Mouse (Mus musculus): ENCODE measurements around the gene Prex1. TPM values are rescaled to one million over a fixed set of nuclear protein-coding genes. Genes with fewer than 3 reads are reported as not detected.

Gene Prex1
- polyA plus RNA-seq, 1 experiment from 2014 or later = 16.1 TPM

DNA sequence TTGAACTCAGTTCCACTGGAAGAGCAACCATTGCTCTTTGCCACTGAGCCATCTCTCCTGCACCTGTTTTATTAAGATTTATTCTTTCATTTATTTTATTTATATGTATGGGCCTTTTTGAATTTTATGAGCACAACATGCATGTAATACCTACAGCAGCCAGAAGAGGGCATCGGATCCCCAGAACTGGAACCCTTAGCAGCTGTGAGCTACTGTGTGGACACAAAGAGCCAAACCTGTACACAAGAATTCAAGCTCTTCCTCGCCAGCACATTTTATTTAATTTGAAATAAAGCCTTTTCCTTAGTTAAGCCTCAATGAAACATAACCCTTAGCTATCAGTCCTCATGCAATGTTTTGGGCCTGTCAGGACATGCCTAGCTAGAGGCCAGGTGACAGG lies 158.1 kb downstream of the Prex1 start:
- H3K36me3 ChIP-seq (ENCODE audit: control insufficient read depth, insufficient read depth) = no peaks in the 10 kb centered on the region
- WGBS (ENCODE audit: insufficient replicate concordance) = 32% methylated on average over 2 of the region's 2 CpGs
- H3K27me3 ChIP-seq (ENCODE audit: control insufficient read depth, insufficient read depth, low read depth, low read length) = no peaks in the 10 kb centered on the region
- ATAC-seq (ENCODE audit: low read depth) = no peak
- H3K9me3 ChIP-seq (replicated peaks; ENCODE audit: control insufficient read depth, low read length) = no peaks in the 10 kb centered on the region
- H3K4me1 ChIP-seq (ENCODE audit: control insufficient read depth, low read depth, low read length) = no peaks in the 10 kb centered on the region; the same call in 1 of the 2 replicates
- H3K4me3 ChIP-seq (ENCODE audit: low read depth, low read length) = no peak overlapping the region
- no peak overlapping the region for H3K9ac ChIP-seq (ENCODE audit: low read depth, low read length)
- no peak overlapping the region for H3K4me2 ChIP-seq (ENCODE audit: low read depth, low read length)
- H3K27ac ChIP-seq (ENCODE audit: low read length) = no peak overlapping the region

DNA sequence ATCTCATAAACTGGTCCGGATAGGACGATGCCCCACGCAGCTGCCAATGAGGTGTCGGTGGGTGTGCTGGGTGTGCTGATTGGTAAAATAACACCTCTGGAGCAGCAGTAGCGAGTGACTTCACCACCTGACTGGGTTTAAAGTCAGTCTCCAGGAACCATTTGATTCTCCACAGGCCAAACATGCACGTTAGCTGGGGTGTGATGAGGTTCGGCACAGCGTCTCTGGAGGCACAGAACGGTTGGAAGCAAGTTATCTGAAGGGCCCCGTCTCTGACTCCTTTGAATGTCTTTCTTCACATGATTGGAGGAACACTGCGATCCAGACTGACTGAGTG lies 159.5 kb downstream of the Prex1 start:
- Histone ChIP-seq H3K27ac (ENCODE audit: low read length) (no peak overlapping the region), H3K4me3 (ENCODE audit: low read depth, low read length) (no peak overlapping the region; the same call in 1 of the 2 replicates), H3K9ac (ENCODE audit: low read depth, low read length) (no peak overlapping the region), H3K9me3 (replicated peaks; ENCODE audit: control insufficient read depth, low read length) (no peaks in the 10 kb centered on the region), H3K4me2 (ENCODE audit: low read depth, low read length) (no peak overlapping the region), H3K27me3 (ENCODE audit: control insufficient read depth, insufficient read depth, low read depth, low read length) (no peaks in the 10 kb centered on the region), H3K36me3 (ENCODE audit: control insufficient read depth, insufficient read depth) (no peaks in the 10 kb centered on the region), H3K4me1 (ENCODE audit: control insufficient read depth, low read depth, low read length) (no peaks in the 10 kb centered on the region; the same call in 1 of the 2 replicates)
- 75% methylated on average over 11 of the region's 11 CpGs for WGBS (ENCODE audit: insufficient replicate concordance)
- 0 out of 2 replicates have a peak, but pooled peaks have one; percentile 17 for ATAC-seq (ENCODE audit: low read depth)

DNA sequence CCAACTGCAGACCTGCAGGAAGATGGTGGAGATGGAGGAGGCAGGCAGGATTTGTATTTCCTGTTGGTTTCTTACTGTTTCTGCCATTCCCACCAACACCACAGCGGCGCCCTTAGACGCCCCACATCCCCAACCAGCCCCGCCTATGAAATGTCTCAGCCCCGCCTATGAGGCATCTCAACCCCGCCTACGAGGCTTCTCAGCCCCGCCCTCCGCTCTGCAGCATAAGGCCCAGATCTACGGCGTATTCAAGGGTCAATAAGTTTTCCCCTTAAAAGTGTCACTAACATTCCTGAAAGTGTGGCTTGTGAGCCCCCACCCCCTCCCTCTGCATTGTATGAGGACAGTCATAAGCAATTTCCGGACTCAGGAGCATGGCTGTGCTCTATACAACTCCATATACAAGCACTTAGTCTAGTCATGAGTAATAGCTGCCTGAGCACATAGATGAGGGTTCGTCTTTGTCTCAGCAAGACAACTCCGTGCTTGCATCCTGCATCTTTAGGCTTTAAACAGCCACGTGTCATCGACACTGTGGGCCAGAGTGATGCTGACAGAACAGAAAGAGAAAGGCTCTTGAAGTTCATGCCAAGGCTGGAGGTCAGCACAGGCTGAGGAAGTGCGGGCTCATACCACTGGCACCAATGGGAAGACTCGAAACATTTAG lies 160.0 kb downstream of the Prex1 start:
- no peak overlapping the region for H3K27ac ChIP-seq (ENCODE audit: low read length)
- peak; percentile 69 for ATAC-seq (ENCODE audit: low read depth)
- H3K4me3 ChIP-seq (ENCODE audit: low read depth, low read length) = peak overlapping the region; percentile 33
- no peaks in the 10 kb centered on the region; the same call in 1 of the 2 replicates for H3K4me1 ChIP-seq (ENCODE audit: control insufficient read depth, low read depth, low read length)
- H3K36me3 ChIP-seq (ENCODE audit: control insufficient read depth, insufficient read depth) = no peaks in the 10 kb centered on the region
- WGBS (ENCODE audit: insufficient replicate concordance) = 15% methylated on average over 18 of the region's 18 CpGs
- H3K9ac ChIP-seq (ENCODE audit: low read depth, low read length) = no peak overlapping the region
- H3K9me3 ChIP-seq (replicated peaks; ENCODE audit: control insufficient read depth, low read length) = no peaks in the 10 kb centered on the region
- H3K27me3 ChIP-seq (ENCODE audit: control insufficient read depth, insufficient read depth, low read depth, low read length) = no peaks in the 10 kb centered on the region
- H3K4me2 ChIP-seq (ENCODE audit: low read depth, low read length) = peak overlapping the region; percentile 39

DNA sequence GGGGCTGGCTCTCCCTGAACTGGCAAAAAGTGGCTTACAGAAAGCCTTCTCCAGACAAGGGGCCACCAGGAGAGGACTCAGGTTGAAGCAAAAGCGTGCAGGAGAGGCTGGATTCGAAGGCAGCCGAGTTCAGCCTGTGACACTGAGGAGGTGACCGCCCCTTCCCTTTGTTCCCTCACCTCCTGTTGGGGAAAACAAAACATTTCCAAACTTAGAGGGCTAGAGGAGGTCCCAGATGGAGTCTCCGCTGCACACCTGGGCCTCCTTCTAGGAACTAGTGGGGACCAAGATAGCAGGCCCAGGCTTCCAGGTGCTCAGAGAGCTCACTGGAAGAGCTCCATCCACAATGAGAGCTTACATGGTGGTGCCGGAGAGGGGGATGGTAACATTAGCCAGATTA lies 161.0 kb downstream of the Prex1 start:
- no peak overlapping the region for H3K4me2 ChIP-seq (ENCODE audit: low read depth, low read length)
- no peaks in the 10 kb centered on the region; the same call in 1 of the 2 replicates for H3K4me1 ChIP-seq (ENCODE audit: control insufficient read depth, low read depth, low read length)
- H3K4me3 ChIP-seq (ENCODE audit: low read depth, low read length) = no peak overlapping the region
- H3K36me3 ChIP-seq (ENCODE audit: control insufficient read depth, insufficient read depth) = no peaks in the 10 kb centered on the region
- no peak overlapping the region for H3K9ac ChIP-seq (ENCODE audit: low read depth, low read length)
- H3K27ac ChIP-seq (ENCODE audit: low read length) = no peak overlapping the region
- no peaks in the 10 kb centered on the region for H3K9me3 ChIP-seq (replicated peaks; ENCODE audit: control insufficient read depth, low read length)
- H3K27me3 ChIP-seq (ENCODE audit: control insufficient read depth, insufficient read depth, low read depth, low read length) = no peaks in the 10 kb centered on the region
- ATAC-seq (ENCODE audit: low read depth) = no peak
- 56% methylated on average over 6 of the region's 6 CpGs for WGBS (ENCODE audit: insufficient replicate concordance)

DNA sequence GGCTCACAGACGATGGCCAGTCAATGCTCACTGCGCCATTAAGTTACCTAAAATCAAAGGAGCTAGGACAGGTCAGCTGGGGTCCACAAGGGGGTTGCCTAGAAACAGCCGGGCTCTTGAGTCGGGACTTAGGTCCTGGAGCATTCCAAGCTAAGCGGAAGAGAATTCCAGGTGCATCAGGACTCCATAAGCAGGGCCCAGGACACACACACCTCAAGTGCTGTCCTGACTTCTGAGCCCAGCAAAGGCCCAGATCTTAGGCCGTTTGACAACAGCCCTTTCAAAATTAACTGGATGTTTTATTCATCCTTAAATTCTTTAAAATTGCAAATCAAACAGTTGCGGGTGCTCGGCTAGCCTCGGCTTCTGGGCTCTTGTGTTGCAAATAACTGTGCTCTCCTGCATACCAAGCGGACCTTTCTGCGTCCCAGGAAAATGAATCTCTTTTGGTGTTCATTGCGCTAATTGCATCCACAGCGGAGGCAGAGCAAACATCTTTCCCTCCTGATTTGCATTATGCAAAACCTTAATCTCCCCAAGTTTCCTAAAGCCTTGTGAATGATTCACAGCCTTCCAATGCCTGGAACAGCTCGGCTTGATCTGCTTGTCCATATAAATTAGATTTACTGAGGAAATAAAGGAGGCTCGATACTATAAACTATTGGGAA lies 161.7 kb downstream of the Prex1 start:
- H3K4me2 ChIP-seq (ENCODE audit: low read depth, low read length) = no peak overlapping the region
- H3K4me1 ChIP-seq (ENCODE audit: control insufficient read depth, low read depth, low read length) = no peaks in the 10 kb centered on the region; the same call in 1 of the 2 replicates
- no peaks in the 10 kb centered on the region for H3K9me3 ChIP-seq (replicated peaks; ENCODE audit: control insufficient read depth, low read length)
- H3K4me3 ChIP-seq (ENCODE audit: low read depth, low read length) = no peak overlapping the region
- no peaks in the 10 kb centered on the region for H3K36me3 ChIP-seq (ENCODE audit: control insufficient read depth, insufficient read depth)
- no peak overlapping the region for H3K27ac ChIP-seq (ENCODE audit: low read length)
- WGBS (ENCODE audit: insufficient replicate concordance) = 71% methylated on average over 15 of the region's 15 CpGs
- no peak for ATAC-seq (ENCODE audit: low read depth)
- no peak overlapping the region for H3K9ac ChIP-seq (ENCODE audit: low read depth, low read length)
- no peaks in the 10 kb centered on the region for H3K27me3 ChIP-seq (ENCODE audit: control insufficient read depth, insufficient read depth, low read depth, low read length)

DNA sequence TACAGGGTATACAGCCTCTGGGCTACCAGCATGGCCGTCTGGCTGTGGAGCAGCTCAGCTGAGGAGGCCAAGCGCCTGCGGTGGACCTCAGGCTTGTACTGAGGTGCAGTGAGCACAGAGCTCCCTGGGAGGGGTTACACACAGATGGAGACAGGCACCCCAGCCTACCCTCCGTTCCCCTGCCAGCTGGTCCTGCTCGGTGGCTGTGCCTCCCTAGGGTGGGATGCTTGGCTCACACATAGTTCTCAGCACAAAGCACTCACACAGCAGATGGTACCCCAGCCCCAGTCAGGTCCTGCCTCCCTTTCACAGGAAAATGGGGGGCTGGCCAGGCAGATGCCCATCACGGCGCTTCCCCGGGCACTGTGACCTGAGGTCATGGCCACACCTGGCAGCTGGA lies 163.8 kb downstream of the Prex1 start:
- 65% methylated on average over 8 of the region's 8 CpGs for WGBS (ENCODE audit: insufficient replicate concordance)
- H3K4me2 ChIP-seq (ENCODE audit: low read depth, low read length) = 0 out of 2 replicates have a peak overlapping the region, but pooled peaks have one; percentile 13
- no peaks in the 10 kb centered on the region for H3K36me3 ChIP-seq (ENCODE audit: control insufficient read depth, insufficient read depth)
- no peak for ATAC-seq (ENCODE audit: low read depth)
- H3K4me1 ChIP-seq (ENCODE audit: control insufficient read depth, low read depth, low read length) = no peaks in the 10 kb centered on the region; the same call in 1 of the 2 replicates
- no peaks in the 10 kb centered on the region for H3K27me3 ChIP-seq (ENCODE audit: control insufficient read depth, insufficient read depth, low read depth, low read length)
- H3K4me3 ChIP-seq (ENCODE audit: low read depth, low read length) = no peak overlapping the region
- no peaks in the 10 kb centered on the region for H3K9me3 ChIP-seq (replicated peaks; ENCODE audit: control insufficient read depth, low read length)
- no peak overlapping the region; the same call in 1 of the 2 replicates for H3K27ac ChIP-seq (ENCODE audit: low read length)
- no peak overlapping the region for H3K9ac ChIP-seq (ENCODE audit: low read depth, low read length)

DNA sequence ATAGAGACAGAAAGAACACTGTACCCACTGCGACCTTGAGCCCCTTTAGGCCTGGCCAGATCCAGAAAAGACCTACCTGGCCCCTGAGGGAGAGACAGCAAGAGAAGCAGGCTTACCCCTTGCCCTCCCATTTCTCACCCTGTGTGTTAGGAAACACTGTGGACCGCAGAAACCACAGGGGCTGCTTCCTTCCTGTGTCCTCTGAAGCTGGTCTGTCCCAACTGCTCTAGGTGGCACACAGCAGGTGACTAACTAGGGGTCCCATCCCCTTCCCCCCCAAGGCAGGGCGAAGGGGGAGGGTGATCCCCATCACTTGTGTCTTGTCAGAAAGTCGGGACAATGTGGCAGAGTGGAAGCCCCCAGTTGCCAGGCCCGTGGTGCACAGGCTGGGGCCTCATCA lies 164.6 kb downstream of the Prex1 start:
- peak; percentile 45; the same call in 1 of the 2 replicates for ATAC-seq (ENCODE audit: low read depth)
- Histone ChIP-seq H3K36me3 (ENCODE audit: control insufficient read depth, insufficient read depth) (no peaks in the 10 kb centered on the region), H3K27ac (ENCODE audit: low read length) (no peak overlapping the region; the same call in 1 of the 2 replicates), H3K9me3 (replicated peaks; ENCODE audit: control insufficient read depth, low read length) (no peaks in the 10 kb centered on the region), H3K9ac (ENCODE audit: low read depth, low read length) (no peak overlapping the region), H3K4me3 (ENCODE audit: low read depth, low read length) (no peak overlapping the region), H3K4me2 (ENCODE audit: low read depth, low read length) (peak overlapping the region; percentile 24; the same call in 1 of the 2 replicates), H3K27me3 (ENCODE audit: control insufficient read depth, insufficient read depth, low read depth, low read length) (no peaks in the 10 kb centered on the region), H3K4me1 (ENCODE audit: control insufficient read depth, low read depth, low read length) (no peaks in the 10 kb centered on the region; the same call in 1 of the 2 replicates)
- WGBS (ENCODE audit: insufficient replicate concordance) = 33% methylated on average over 5 of the region's 5 CpGs

DNA sequence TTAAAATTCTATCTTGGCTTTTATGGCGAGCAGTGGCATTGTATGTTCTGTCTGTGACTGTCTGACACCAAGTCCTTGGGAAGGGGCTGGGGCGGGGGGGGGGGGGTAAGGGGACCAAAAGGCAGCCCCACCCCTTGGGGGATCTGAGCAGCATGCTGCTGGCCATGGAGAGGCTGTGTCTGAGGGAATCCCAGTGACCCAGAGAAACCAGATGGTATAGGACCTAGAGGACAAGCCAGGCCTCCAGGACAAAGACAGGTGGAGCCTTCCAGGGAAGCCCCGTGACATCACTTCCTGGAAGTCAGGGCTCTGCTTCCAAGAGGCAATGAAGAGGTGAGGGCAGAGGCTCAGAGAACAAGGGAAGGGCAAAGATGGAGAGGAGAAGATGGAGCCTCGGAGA lies 168.1 kb downstream of the Prex1 start:
- Histone ChIP-seq H3K27me3 (ENCODE audit: control insufficient read depth, insufficient read depth, low read depth, low read length) (no peaks in the 10 kb centered on the region), H3K9ac (ENCODE audit: low read depth, low read length) (no peak overlapping the region), H3K27ac (ENCODE audit: low read length) (no peak overlapping the region), H3K4me3 (ENCODE audit: low read depth, low read length) (no peak overlapping the region), H3K4me1 (ENCODE audit: control insufficient read depth, low read depth, low read length) (no peaks in the 10 kb centered on the region), H3K36me3 (ENCODE audit: control insufficient read depth, insufficient read depth) (no peaks in the 10 kb centered on the region), H3K4me2 (ENCODE audit: low read depth, low read length) (no peak overlapping the region), H3K9me3 (replicated peaks; ENCODE audit: control insufficient read depth, low read length) (no peaks in the 10 kb centered on the region)
- WGBS (ENCODE audit: insufficient replicate concordance) = 46% methylated on average over 4 of the region's 4 CpGs
- ATAC-seq (ENCODE audit: low read depth) = no peak

DNA sequence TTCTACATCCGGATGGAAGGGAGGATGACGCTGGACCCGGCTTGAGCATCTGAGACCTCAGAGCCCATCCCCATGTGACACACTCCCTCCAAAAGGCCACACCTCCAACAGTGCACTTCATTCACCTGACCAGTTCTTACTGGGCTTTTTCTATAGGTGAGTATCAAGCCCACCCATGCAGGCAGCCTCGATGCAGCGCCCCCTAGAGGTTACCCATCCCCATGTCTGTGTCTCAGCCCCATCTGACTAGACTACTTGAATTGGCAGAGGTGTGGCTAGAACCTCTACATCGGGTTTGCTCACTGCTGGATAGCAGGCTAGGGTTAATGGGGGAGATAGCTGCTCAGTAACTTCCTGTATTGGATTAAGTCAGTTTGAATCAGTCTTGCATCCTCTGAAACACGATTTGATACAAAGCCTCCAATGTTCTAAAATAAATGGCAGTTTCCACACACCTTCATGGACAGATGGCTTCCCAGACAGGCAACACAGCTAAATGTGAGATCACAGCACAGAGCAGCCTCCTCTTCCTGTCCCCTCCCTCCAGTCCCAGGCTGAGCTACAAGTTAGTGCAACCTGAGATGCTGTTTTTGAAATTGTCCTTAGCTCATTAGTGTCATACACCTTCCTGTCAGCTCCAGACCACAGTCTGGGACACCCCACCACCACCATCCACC lies 168.9 kb downstream of the Prex1 start:
- H3K9me3 ChIP-seq (replicated peaks; ENCODE audit: control insufficient read depth, low read length) = no peaks in the 10 kb centered on the region
- no peak overlapping the region for H3K27ac ChIP-seq (ENCODE audit: low read length)
- no peaks in the 10 kb centered on the region for H3K27me3 ChIP-seq (ENCODE audit: control insufficient read depth, insufficient read depth, low read depth, low read length)
- WGBS (ENCODE audit: insufficient replicate concordance) = 45% methylated on average over 7 of the region's 7 CpGs
- ATAC-seq (ENCODE audit: low read depth) = no peak
- H3K4me1 ChIP-seq (ENCODE audit: control insufficient read depth, low read depth, low read length) = no peaks in the 10 kb centered on the region
- H3K4me3 ChIP-seq (ENCODE audit: low read depth, low read length) = no peak overlapping the region
- no peaks in the 10 kb centered on the region for H3K36me3 ChIP-seq (ENCODE audit: control insufficient read depth, insufficient read depth)
- no peak overlapping the region for H3K9ac ChIP-seq (ENCODE audit: low read depth, low read length)
- no peak overlapping the region for H3K4me2 ChIP-seq (ENCODE audit: low read depth, low read length)

All from liver, embryonic 16.5 days (tissue).